Mouse (Mus musculus) myocyte (in vitro differentiated cells): ENCODE measurements around the gene Pcsk1n. TPM values are rescaled to one million over a fixed set of nuclear protein-coding genes. Genes with fewer than 3 reads are reported as not detected.

ENCODE experiments used
- H3K27me3 ChIP-seq: one replicate; pipeline ENCODE4 v1.6.1; 2011; ENCODE audit not compliant: control insufficient read depth, insufficient read depth, insufficient read length
- H3K36me3 ChIP-seq: one replicate; pipeline ENCODE4 v1.6.1; 2011; ENCODE audit not compliant: control insufficient read depth, insufficient read depth
- H3K4me2 ChIP-seq: one replicate; pipeline ENCODE4 v1.6.1; 2011; ENCODE audit warnings: low read depth, control low read depth
- H3K4me3 ChIP-seq: one replicate; pipeline ENCODE4 v1.5.1; 2011; ENCODE audit warnings: mild to moderate bottlenecking, control low read depth, moderate library complexity
- H3K79me2 ChIP-seq: one replicate; pipeline ENCODE4 v1.6.1; 2011; ENCODE audit not compliant: control insufficient read depth, insufficient read depth
- H3ac ChIP-seq: one replicate; pipeline ENCODE4 v1.6.1; 2011; ENCODE audit not compliant: control insufficient read depth, insufficient read length
- E2F4 ChIP-seq: IDR thresholded peaks from one replicate; pipeline ENCODE4 v1.6.1; 2011; ENCODE audit warnings: mild to moderate bottlenecking, control low read depth, moderate library complexity; ENCODE audit not compliant: insufficient read depth
- MAX ChIP-seq: IDR thresholded peaks from one replicate; pipeline ENCODE4 v1.6.1; 2011; ENCODE audit warnings: low read depth, mild to moderate bottlenecking, control low read depth
- POLR2AphosphoS2 ChIP-seq: IDR thresholded peaks from one replicate; pipeline ENCODE4 v1.6.1; 2011; ENCODE audit warnings: low read depth, control low read depth; ENCODE audit not compliant: insufficient read length
- SRF ChIP-seq: IDR thresholded peaks from one replicate; pipeline ENCODE4 v1.6.1; 2011; ENCODE audit warnings: low read depth; ENCODE audit not compliant: control insufficient read depth, insufficient read length
- TCF12 ChIP-seq: IDR thresholded peaks from one replicate; pipeline ENCODE4 v1.6.1; 2011; ENCODE audit warnings: mild to moderate bottlenecking, control low read depth; ENCODE audit not compliant: poor library complexity, insufficient read depth, severe bottlenecking
- polyA plus RNA-seq: library from polyadenylated mRNA; unstranded; fragments of >200 nt; fragmentation: generic; extraction: Trizol; gene quantifications from one replicate; pipeline ENCODE4 v1.2.1, GENCODE M21; 2012; ENCODE audit warnings: missing spikeins

Gene Pcsk1n
- polyA plus RNA-seq, 1 experiment: not detected

GRCm38 (mm10) chrX:7971292-7971691, 51.7 kb downstream of the Pcsk1n start:
- H3K4me2 ChIP-seq: no peak overlapping the region
- no peaks in the 10 kb centered on the region for H3K27me3 ChIP-seq
- no peak overlapping the region for H3K4me3 ChIP-seq
- H3K79me2 ChIP-seq: no peaks in the 10 kb centered on the region
- TF ChIP-seq POLR2AphosphoS2: no peak
- TF ChIP-seq E2F4: no peak
- no peak for TF ChIP-seq SRF
- TF ChIP-seq MAX: no peak
- TF ChIP-seq TCF12: no peak
- H3ac ChIP-seq: no peak overlapping the region
- H3K36me3 ChIP-seq: no peaks in the 10 kb centered on the region

Other genes starting within 250 kb of the Pcsk1n start
- 294 TPM for gene Plp2, start 248.4 kb upstream of the Pcsk1n start, polyA plus RNA-seq
- 0.05 TPM for gene Magix, start 238.6 kb upstream of the Pcsk1n start, polyA plus RNA-seq
- 17.1 TPM for gene Gpkow, start 222.7 kb upstream of the Pcsk1n start, polyA plus RNA-seq
- 38.9 TPM for gene Wdr45, start 205.5 kb upstream of the Pcsk1n start, polyA plus RNA-seq
- gene Gm45208, start 197.6 kb upstream of the Pcsk1n start, polyA plus RNA-seq: 0.64 TPM
- gene Praf2, start 191.4 kb upstream of the Pcsk1n start, polyA plus RNA-seq: 64.4 TPM
- gene Ccdc120, start 168.9 kb upstream of the Pcsk1n start, polyA plus RNA-seq: 2.4 TPM
- gene Tfe3, start 157.3 kb upstream of the Pcsk1n start, polyA plus RNA-seq: 31.9 TPM
- 19.8 TPM for gene Gripap1, start 130.1 kb upstream of the Pcsk1n start, polyA plus RNA-seq
- gene Kcnd1, start 97.5 kb upstream of the Pcsk1n start, polyA plus RNA-seq: 0.16 TPM
- 36.3 TPM for gene Otud5, start 78.5 kb upstream of the Pcsk1n start, polyA plus RNA-seq
- gene Pim2, start 41.6 kb upstream of the Pcsk1n start, polyA plus RNA-seq: 3.0 TPM
- gene Slc35a2, start 35.8 kb upstream of the Pcsk1n start, polyA plus RNA-seq: 32.9 TPM
- 79.5 TPM for gene Pqbp1, start 20.6 kb upstream of the Pcsk1n start, polyA plus RNA-seq
- 44.1 TPM for gene Timm17b, start 20.5 kb upstream of the Pcsk1n start, polyA plus RNA-seq
- gene Gm10491, start 12.0 kb upstream of the Pcsk1n start, polyA plus RNA-seq: not detected
- not detected for gene Gm10490, start 10.3 kb upstream of the Pcsk1n start, polyA plus RNA-seq
- not detected for gene Eras, start 8.8 kb downstream of the Pcsk1n start, polyA plus RNA-seq
- gene Hdac6, start 28.1 kb downstream of the Pcsk1n start, polyA plus RNA-seq: 11.5 TPM
- not detected for gene Gata1, start 58.2 kb downstream of the Pcsk1n start, polyA plus RNA-seq
- not detected for gene Glod5, start 98.7 kb downstream of the Pcsk1n start, polyA plus RNA-seq
- 16.0 TPM for gene Suv39h1, start 154.9 kb downstream of the Pcsk1n start, polyA plus RNA-seq
- gene Was, start 170.7 kb downstream of the Pcsk1n start, polyA plus RNA-seq: 0.19 TPM
- 16.1 TPM for gene Wdr13, start 213.1 kb downstream of the Pcsk1n start, polyA plus RNA-seq
- 236 TPM for gene Rbm3, start 226.1 kb downstream of the Pcsk1n start, polyA plus RNA-seq